Mouse (Mus musculus): ENCODE measurements around the gene Atp13a3.
A peak's percentile ranks its signal among the peaks of the same experiment; 100 is the strongest.

The Atp13a3 gene

DNA sequence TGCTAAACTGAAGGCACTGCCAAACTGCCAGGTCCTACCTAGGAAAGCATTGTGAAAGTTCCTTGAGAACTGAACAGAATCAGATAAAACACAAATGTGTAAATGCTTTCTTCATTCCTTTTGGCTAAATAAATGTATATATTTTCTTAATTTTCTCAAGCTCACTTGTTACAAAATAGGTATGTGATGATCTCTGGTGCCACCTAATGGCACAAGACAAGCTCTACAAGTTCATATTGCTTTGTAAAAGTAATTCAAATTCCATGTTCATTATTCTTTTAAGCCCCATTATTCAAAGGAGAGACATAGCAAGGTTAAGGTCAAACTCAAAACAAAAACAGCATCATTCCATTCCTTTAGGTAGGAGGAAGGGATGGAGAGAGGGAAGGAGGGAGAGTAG, 91.5 kb downstream of the Atp13a3 start:
- DNase-seq (ENCODE audit: low spot score), result no peak

DNA sequence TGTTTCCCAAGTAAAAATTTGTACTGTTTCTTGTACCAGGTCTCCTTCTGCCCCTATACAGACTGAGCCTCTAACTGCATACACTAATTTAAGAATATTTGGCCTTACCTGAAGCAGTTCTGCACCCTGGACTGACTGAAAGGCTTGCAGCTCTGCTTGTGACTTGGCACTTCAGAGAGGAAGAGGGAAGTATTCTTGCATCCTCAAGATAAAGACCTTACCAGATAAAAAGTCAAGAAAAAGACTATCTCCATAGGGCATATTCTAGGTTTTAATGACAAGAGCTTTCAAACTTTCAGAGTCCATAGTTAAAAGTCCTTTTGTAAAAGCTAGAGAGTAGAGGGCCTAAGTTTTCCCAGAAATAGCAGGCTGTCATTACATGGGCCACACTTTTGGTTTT, 95.1 kb downstream of the Atp13a3 start, which contains the start of gene Gp5:
TSS of gene Gp5 (minus strand) at position 133 of the 400 bp plus-strand sequence.
- no peak for DNase-seq (ENCODE audit: low spot score)

DNA sequence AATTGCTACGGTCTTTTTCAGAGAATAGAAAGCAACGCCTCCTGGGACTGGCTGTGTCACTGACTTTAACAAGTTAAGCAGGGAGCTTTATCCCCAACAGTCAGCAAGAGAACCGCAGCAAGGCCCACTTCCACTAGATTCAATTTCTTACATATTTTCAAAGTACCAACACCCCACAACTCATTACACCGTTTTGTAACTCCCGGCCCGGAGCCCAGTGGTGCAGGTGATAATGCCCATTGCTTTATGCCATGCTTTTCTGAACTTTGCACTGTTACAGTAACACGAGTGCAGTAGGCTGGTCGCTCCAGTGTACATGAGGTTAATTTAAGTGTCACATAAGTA, 95.6 kb downstream of the Atp13a3 start:
- no peak for DNase-seq (ENCODE audit: low spot score)

DNA sequence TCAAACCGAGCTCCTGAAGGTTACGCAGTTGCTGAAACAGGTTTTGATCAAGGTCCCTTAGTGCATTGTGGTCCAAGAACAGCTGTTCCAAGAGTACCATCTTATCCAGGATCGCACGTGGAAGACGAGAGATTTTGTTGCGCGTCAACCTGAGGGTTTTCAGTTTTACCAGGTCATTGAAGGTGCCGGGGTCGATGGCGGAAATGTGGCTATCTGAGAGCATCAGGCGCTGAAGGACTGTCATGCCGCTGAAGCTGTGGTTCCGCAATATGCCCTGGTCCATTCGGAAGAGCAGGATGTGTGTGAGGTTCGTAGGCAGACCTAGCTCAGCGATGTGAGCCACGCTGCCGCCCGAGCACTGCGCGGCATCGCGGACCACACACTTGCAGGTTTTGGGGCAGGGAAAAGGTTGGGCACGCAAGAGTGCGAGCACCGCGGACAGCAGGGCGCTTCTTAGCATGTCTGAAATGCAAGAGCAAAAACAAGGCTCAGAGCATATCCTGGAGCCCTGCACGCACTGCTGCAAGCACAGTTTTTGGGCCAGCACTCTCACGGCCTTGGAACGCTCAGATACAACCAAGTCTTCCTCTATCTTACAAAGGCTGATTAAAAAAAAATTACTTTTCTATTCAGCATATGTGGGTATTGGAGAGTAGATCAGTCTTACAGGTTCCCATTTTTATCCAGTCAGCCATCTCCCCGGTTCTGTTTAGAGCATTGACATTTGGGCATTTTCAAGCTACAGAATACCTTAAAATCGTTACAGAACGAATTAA, 96.2 kb downstream of the Atp13a3 start:
- no peak for DNase-seq (ENCODE audit: low spot score)

- DNase-seq (ENCODE audit: low spot score), result peak; percentile 38
Observed at GRCm38 (mm10) chr16:30308616-30309394, 97.0 kb downstream of the Atp13a3 start.

DNA sequence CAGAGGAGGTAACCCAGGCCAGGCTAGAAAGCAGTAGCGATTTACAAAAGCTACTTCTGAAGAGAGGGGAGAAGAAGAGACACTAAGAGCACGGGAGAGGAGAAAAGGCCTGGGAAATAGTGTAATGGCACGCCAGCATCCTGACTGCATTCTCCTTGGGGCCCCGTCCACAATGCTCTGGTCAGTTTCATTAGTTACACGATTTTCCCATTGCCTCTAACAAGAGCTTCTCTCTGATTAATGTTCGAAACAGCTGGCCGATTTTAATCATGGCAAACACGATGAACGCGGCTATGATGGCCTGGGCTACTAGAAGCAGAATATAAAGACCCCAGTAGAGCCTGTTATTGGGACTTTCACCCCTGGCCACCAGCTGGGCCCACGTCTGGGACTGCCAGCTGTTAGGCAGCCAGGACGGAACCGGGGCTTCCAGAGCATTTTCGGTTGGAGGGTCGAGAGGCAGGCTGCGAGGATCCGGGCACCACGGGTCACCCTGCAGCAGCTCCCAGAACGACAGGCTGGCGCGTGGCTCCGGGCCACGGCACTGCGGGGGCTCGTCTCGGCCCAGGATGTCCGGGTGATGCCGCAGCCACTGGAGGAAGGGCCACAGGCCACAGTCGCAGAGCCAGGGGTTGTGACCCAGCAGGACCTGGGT, 97.7 kb downstream of the Atp13a3 start:
- no peak for DNase-seq (ENCODE audit: low spot score)

GRCm38 (mm10) chr16:30307306-30307705, 98.5 kb downstream of the Atp13a3 start:
- DNase-seq (ENCODE audit: low spot score), result no peak

GRCm38 (mm10) chr16:30306102-30306501, 99.7 kb downstream of the Atp13a3 start:
- DNase-seq (ENCODE audit: low spot score), result no peak

DNA sequence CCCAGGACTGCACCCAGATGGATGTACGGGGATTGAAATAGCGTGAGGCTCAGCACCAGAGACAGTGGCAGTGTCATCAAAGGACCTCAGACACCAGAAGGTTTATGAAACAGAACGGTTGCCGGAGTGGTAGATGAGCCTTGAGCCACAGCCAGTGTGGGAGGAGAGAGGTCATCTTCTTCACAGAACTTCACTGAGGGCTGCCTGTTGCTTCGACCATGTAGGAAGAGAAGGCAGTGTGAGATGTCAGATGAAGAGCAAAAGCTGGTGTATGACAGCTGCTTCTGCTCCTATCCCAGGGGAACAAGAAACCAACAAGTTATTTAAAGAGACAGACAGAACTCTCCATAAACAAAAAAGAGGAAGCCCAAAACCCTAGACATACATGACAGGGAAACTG, 101.5 kb downstream of the Atp13a3 start:
- no peak for DNase-seq (ENCODE audit: low spot score)

GRCm38 (mm10) chr16:30303411-30303810, 102.4 kb downstream of the Atp13a3 start:
- DNase-seq (ENCODE audit: low spot score), result no peak

DNA sequence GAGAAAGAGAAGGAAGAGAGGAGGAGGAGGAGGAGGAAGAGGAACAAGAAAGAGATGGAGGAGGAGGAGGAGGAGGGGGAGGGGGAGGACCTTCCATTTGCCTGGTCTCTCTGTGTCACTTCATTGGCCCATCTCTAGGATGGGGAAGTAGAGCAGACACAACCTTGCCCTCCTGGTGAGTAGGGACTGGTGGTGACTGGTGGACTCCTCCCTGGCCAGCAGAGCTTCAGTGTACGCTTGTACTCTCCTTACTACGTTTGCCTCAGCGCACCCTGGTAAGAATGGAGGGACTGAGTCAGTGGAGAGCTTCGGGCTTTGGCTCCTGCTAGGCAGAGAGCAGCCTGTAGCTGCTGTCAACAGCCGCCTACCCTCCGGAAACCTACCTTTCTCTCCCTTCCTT, 103.1 kb downstream of the Atp13a3 start:
- DNase-seq (ENCODE audit: low spot score), result no peak

GRCm38 (mm10) chr16:30299711-30300277, 106.0 kb downstream of the Atp13a3 start:
- no peak for DNase-seq (ENCODE audit: low spot score)

GRCm38 (mm10) chr16:30297450-30297849, 108.3 kb downstream of the Atp13a3 start:
- no peak for DNase-seq (ENCODE audit: low spot score)

DNA sequence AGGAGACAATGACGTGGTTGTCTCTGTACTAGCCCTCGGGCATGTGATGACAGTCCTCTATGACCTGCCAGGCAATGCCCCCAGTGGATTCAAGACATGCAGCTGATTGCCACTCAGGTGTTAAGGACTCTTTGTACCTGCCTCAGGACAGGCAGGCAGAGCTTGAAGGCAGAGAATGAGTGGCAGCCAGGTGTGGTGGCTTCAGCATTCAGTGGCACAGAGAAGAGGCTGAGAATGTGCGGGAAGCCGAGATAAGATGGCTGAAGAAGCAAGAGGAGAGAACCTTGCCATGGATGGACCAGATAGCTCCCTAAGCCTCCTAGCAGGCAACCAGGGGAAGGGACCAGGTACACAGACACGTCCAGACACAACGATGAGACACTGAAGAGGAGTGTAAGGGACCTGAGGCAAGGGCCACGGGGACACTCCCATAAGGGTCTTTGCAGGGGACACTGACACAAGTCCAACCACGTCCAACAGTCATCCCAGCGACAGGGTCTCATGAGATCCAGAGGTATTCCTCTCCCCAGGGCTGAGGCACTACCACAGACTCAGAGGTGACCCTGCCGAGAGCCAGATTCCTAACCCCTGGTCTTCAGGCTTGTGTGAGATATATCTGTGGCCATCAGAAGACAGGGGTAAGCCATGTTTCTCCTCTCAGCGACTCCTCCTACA, 109.0 kb downstream of the Atp13a3 start:
- no peak for DNase-seq (ENCODE audit: low spot score)

DNA sequence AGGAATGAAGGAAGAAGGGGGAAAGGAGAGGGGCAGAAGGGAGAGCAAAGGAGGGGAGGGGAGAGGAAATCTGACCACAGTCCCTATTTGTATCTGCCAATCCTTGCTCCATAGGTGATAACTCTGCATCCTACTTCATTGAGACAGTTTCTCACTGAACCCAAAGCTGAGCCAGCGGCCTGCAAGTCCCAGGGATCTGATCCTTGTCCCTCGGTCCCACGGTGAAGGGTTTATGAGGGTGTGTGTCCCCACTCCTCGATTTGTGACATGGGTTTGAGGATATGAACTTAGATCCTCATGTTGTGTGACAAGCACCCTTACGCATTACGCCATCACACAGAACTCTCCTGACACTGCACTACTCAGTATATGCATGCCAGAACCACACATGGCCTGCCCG, 110.7 kb downstream of the Atp13a3 start:
- DNase-seq (ENCODE audit: low spot score), result no peak

DNA sequence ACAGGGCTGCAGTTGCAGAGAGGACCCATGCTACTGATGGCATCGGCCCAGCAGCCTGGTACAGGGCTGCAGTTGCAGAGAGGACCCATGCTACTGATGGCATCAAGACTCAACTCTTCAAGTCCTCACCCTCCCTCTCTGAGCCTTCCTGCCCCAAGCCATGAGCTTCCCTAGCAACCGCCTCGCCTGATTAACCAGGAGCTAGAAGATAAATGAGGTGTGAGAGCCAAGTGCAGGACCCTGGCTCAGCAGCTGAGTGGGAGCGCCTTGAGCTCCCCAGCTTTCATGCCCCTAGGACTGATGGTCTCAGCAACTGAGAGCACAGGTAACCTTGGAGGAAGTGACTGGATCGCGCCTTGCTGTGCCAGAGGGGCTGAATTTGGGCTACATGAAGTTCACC, 115.3 kb downstream of the Atp13a3 start:
- DNase-seq (ENCODE audit: low spot score), result no peak

DNA sequence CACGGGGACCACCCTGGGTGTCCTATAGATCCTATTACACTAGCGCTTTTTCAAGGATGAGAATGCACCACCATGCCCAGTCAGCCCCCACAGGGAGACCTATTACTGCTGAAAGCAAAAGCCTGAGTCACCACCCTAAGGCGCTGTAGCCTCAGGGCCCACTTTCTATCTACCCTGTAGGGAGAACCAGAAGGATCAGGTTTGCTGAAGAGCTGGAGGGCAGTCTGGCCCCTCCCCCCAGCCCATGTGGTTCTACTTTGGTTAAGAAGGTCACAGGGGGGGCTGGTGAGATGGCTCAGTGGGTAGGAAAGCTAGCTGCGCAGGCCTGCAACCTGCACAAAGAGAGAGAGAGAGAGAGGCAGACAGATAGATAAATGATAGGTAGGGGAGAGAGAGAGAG, 120.1 kb downstream of the Atp13a3 start:
- DNase-seq (ENCODE audit: low spot score), result no peak

DNA sequence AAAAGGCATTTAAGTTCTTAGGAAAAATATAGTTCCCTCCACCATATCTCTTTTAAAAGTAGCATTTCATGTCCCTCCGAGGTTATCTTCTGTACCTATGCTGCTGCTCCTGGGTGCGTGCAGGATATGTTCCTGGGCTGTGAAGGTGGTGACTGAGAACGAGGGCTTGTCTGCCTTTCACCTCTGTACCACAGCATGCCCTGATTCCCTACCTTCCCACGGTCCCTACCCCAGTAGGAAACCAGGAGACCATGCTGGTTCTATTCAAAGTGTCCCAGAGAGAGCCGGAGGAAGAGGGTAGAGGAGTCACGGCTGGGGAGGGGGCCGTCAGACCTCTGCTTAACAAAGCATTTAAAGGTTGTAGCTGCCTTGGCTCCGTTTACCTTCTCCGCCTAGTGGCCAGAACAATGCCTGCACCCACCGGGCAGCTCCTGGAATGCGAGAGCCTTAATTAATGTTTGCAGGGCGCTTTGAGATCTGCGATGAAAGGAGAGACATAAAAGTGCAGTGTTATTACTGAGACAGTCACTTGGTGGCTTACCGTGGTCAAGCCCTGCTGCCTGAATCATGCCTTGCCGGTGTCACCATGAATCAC, 121.9 kb downstream of the Atp13a3 start:
- DNase-seq (ENCODE audit: low spot score), result peak; percentile 33

GRCm38 (mm10) chr16:30282844-30283495, 122.8 kb downstream of the Atp13a3 start, which contains the start of gene Lrrc15:
TSS of gene Lrrc15 (minus strand) at chr16:30283256.
- no peak for DNase-seq (ENCODE audit: low spot score)

GRCm38 (mm10) chr16:30280676-30281297, 125.0 kb downstream of the Atp13a3 start:
- no peak for DNase-seq (ENCODE audit: low spot score)

DNA sequence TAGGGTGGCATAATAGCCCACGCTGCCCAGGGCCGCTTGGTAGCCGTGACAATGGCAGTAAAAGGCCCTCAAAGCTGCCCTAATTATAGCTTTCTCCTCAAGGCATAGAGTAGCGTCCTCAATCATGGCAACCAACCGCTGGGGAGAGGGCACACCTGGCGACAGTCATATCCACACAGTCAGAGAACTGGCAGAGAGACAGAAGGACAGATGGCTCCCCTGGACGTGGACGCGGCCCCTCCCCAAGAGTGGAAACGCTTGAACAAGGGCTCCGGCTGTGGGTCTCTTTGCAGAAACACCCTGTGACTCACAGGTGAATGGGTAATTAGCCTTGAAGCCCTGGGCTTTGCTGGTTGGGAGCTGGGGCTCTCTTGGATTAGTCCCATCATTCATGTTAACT, 127.4 kb downstream of the Atp13a3 start:
- no peak for DNase-seq (ENCODE audit: low spot score)
